Mouse (Mus musculus): ENCODE data around the gene Zfp773. TPM values are rescaled to one million over a fixed set of nuclear protein-coding genes. Genes with fewer than 3 reads are reported as not detected.
"Not testable (repeated sequence)": the region's sequence is repeated elsewhere in the genome, so short reads cannot be mapped to it uniquely, and the experiment has no call there.

Zfp773 gene
- 0.31 and 0.43 TPM in 2 replicates for total RNA-seq (2015)
- 1.4 and 1.7 TPM in 2 replicates for total RNA-seq (2017)

- peak; percentile 99 for ATAC-seq (ENCODE audit: poor library complexity, severe bottlenecking)
These were observed at the start of gene Zfp773 for GRCm38 (mm10) chr7:7136379-7136866. TSS of gene Zfp773 (minus strand) at chr7:7136755.

- no peak for ATAC-seq (ENCODE audit: poor library complexity, severe bottlenecking)
These were observed 49.3 kb upstream of the Zfp773 start for GRCm38 (mm10) chr7:7185897-7186296.

- peak; percentile 99 for ATAC-seq (ENCODE audit: poor library complexity, severe bottlenecking)
These were observed 34.9 kb upstream of the Zfp773 start, which contains the start of gene Zfp418 for GRCm38 (mm10) chr7:7171227-7172147. TSS of gene Zfp418 (plus strand) at chr7:7171330.

GRCm38 (mm10) chr7:7145991-7146608, 9.5 kb upstream of the Zfp773 start:
- ATAC-seq (ENCODE audit: poor library complexity, severe bottlenecking), result no peak

GRCm38 (mm10) chr7:7144215-7144614, 7.7 kb upstream of the Zfp773 start:
- ATAC-seq (ENCODE audit: poor library complexity, severe bottlenecking), result no peak

GRCm38 (mm10) chr7:7132751-7133150, 3.8 kb downstream of the Zfp773 start:
- ATAC-seq (ENCODE audit: poor library complexity, severe bottlenecking), result no peak

- not testable (repeated sequence) for ATAC-seq (ENCODE audit: poor library complexity, severe bottlenecking)
These were observed 5.9 kb downstream of the Zfp773 start for GRCm38 (mm10) chr7:7130491-7131124.

- ATAC-seq (ENCODE audit: poor library complexity, severe bottlenecking), result no peak
These were observed 15.0 kb downstream of the Zfp773 start for GRCm38 (mm10) chr7:7121602-7121980.

GRCm38 (mm10) chr7:7120921-7121601, 15.5 kb downstream of the Zfp773 start, which contains the start of gene Zfp954:
TSS of gene Zfp954 (minus strand) at chr7:7121488.
- ATAC-seq (ENCODE audit: poor library complexity, severe bottlenecking), result peak; percentile 94

GRCm38 (mm10) chr7:7118441-7118840, 18.1 kb downstream of the Zfp773 start:
- ATAC-seq (ENCODE audit: poor library complexity, severe bottlenecking), result no peak

GRCm38 (mm10) chr7:7108501-7108900, 28.1 kb downstream of the Zfp773 start:
- no peak for ATAC-seq (ENCODE audit: poor library complexity, severe bottlenecking)

Other genes starting within 250 kb of the Zfp773 start
- not detected in 2 replicates for gene Aurkc, start 141.5 kb downstream of the Zfp773 start, total RNA-seq (2015)
- gene Aurkc, start 141.5 kb downstream of the Zfp773 start, total RNA-seq (2017), result not detected in 2 replicates
- 9.4 and 13.4 TPM in 2 replicates for gene Zfp954, start 15.3 kb downstream of the Zfp773 start, total RNA-seq (2015)
- 11.6 and 12.4 TPM in 2 replicates for gene Zfp954, start 15.3 kb downstream of the Zfp773 start, total RNA-seq (2017)
- 0.89 and 2.7 TPM in 2 replicates for gene Zfp418, start 34.6 kb upstream of the Zfp773 start, total RNA-seq (2015)
- 1.4 and 1.8 TPM in 2 replicates for gene Zfp418, start 34.6 kb upstream of the Zfp773 start, total RNA-seq (2017)
- 2.1 and 2.2 TPM in 2 replicates for gene Zfp772, start 73.2 kb upstream of the Zfp773 start, total RNA-seq (2015)
- 1.7 and 2.5 TPM in 2 replicates for gene Zfp772, start 73.2 kb upstream of the Zfp773 start, total RNA-seq (2017)
- not detected in 2 replicates for gene Vmn2r29, start 110.6 kb upstream of the Zfp773 start, total RNA-seq (2015)
- gene Vmn2r29, start 110.6 kb upstream of the Zfp773 start, total RNA-seq (2017), result 0.70 TPM in 1 of 2 replicates, not detected in the other
- gene Gm45844, start 141.5 kb upstream of the Zfp773 start, total RNA-seq (2015), result not detected in 2 replicates
- gene Gm45844, start 141.5 kb upstream of the Zfp773 start, total RNA-seq (2017), result 0.37 TPM in 1 of 2 replicates, not detected in the other
- gene Clcn4, start 164.1 kb upstream of the Zfp773 start, total RNA-seq (2015), result 27.5 and 29.6 TPM in 2 replicates
- 42.1 and 67.7 TPM in 2 replicates for gene Clcn4, start 164.1 kb upstream of the Zfp773 start, total RNA-seq (2017)
- gene Vmn2r30, start 200.9 kb upstream of the Zfp773 start, total RNA-seq (2015), result 0.07 TPM in 1 of 2 replicates, not detected in the other
- gene Vmn2r30, start 200.9 kb upstream of the Zfp773 start, total RNA-seq (2017), result not detected in 2 replicates
- not detected in 2 replicates for gene Gm45783, start 237.8 kb upstream of the Zfp773 start, total RNA-seq (2015)
- gene Gm45783, start 237.8 kb upstream of the Zfp773 start, total RNA-seq (2017), result not detected in 2 replicates

All from megakaryocyte, adult 5-6 weeks (primary cell).